Mouse (Mus musculus): ENCODE measurements around the gene Lrrtm1. TPM values are rescaled to one million over a fixed set of nuclear protein-coding genes. Genes with fewer than 3 reads are reported as not detected.
A peak's percentile ranks its signal among the peaks of the same experiment; 100 is the strongest.

Gene Lrrtm1
- total RNA-seq (2021) = 10 to 100 TPM; 65.3 to 81.2 TPM

- intact Hi-C loops (cut with DNase I) = loop anchor here (5.0 to 10.0 kb wide), 2 partner anchors 329 to 548 kb away; no protein-coding TSS in a partner anchor
Observed at GRCm38 (mm10) chr6:77242601-77243406, at the start of gene Lrrtm1. Gene Lrrtm1 (plus strand): TSS chr6:77242689.

DNA sequence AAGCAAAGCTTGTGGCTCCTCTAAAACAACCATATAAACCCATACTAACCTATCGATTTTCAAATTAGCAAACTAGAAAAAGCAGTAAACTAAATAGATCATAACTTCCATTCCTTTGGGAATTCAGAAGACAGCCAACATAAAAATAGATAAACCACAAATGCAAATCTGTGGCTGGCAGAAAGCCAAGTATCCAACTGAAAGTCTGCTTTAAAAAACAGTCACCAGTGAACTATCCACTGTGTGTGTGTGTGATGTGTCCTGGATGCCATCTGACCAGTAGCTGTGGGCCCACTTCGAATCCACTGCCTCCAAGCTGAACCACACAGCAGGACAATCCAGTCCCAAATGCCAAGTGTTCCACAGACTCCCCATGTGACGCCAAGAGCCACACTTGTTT is 45.8 kb upstream of the Lrrtm1 start:
- DNase-seq (ENCODE audit: low spot score in 2 of 2) = peak in 1 of 2 experiments; percentile 24
- intact Hi-C loops (cut with DNase I) = no loop called here

More at GRCm38 (mm10) chr6:77242601-77243406, at the start of gene Lrrtm1:
- peak; percentile 87 to 92 for DNase-seq (ENCODE audit: low spot score in 2 of 2)

DNA sequence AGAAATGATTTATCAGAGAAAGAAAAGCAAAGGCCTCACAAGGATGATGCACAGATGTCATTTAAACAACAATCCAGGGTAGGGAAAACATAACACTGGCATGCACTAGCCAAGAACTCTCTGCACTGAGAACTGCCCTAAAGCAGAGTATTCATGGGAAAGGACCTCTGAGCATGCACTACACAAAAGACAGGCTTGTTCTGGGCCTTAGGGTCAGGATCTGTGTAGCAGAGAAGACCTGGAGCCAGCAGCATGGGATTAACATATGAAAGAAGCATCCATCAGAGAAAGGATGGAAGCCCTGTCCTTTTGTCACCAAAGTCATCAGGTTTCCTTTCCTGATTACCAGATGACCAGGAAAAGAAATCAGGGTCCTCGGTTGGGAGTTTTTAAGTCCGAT is 43.1 kb upstream of the Lrrtm1 start:
- no peak for DNase-seq (ENCODE audit: low spot score in 2 of 2)
- intact Hi-C loops (cut with DNase I) = no loop called here

- DNase-seq (ENCODE audit: low spot score in 2 of 2) = peak; percentile 48 to 88
- intact Hi-C loops (cut with DNase I) = no loop called here
Observed at GRCm38 (mm10) chr6:77209183-77209582, 33.3 kb upstream of the Lrrtm1 start.

GRCm38 (mm10) chr6:77209929-77210328 is 32.6 kb upstream of the Lrrtm1 start:
- intact Hi-C loops (cut with DNase I) = no loop called here
- DNase-seq (ENCODE audit: low spot score in 2 of 2) = peak in 1 of 2 experiments; percentile 43

DNA sequence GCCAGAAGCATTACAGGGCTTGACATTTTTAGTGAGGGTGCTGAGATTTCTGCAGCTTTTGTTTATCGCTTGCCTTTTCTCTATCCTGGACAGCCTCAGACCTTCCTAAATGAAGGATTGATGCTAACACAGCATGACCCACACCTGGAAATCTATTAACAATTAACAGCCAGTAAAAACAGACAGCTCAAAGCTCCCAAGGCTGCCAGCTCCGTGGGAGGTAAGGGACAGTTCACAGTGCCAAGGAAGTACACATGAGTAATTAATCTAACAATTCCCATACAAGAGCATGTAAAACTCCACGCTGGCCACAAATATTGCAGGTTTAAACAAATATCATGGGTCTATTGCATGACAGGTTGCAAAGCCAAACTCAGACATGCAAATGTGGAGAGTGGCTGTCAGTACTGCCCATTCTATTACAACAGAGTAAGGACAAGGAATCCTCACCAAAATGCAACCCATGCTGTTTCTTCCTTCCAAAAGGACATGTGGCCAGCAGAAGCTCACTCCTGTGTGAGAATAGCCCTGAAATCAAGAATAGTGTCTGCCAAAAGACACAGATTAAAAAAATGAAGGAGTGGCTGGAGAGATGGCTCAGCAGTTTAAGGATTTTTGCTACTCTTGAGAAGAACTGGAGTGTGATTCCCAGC is 28.6 kb upstream of the Lrrtm1 start:
- no peak for DNase-seq (ENCODE audit: low spot score in 2 of 2)
- intact Hi-C loops (cut with DNase I) = no loop called here

- DNase-seq (ENCODE audit: low spot score in 2 of 2) = no peak
- intact Hi-C loops (cut with DNase I) = no loop called here
Observed at GRCm38 (mm10) chr6:77215322-77215721, 27.2 kb upstream of the Lrrtm1 start.

DNA sequence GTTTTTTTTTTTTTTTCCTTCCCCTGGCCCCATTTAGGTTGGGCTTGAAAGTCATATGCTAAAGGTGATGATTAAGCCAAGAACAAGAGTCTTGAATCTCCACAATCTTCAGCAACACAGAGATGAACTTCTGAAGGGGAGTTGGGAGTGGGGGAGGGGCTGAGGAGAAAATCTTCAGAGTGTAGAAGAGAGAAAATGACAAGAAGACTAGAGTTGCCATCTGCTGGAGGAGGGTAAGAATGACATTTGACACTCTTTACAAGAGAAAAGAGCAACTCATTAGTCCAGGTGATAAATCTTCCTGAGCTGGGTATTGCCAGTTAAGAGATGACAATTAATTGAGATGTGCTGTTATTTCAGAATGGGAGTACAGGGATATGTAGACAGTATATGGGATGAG is 23.6 kb upstream of the Lrrtm1 start:
- DNase-seq (ENCODE audit: low spot score in 2 of 2) = peak; percentile 38 to 65
- intact Hi-C loops (cut with DNase I) = no loop called here

- intact Hi-C loops (cut with DNase I) = no loop called here
- no peak for DNase-seq (ENCODE audit: low spot score in 2 of 2)
Observed at GRCm38 (mm10) chr6:77220776-77221175, 21.7 kb upstream of the Lrrtm1 start.

DNA sequence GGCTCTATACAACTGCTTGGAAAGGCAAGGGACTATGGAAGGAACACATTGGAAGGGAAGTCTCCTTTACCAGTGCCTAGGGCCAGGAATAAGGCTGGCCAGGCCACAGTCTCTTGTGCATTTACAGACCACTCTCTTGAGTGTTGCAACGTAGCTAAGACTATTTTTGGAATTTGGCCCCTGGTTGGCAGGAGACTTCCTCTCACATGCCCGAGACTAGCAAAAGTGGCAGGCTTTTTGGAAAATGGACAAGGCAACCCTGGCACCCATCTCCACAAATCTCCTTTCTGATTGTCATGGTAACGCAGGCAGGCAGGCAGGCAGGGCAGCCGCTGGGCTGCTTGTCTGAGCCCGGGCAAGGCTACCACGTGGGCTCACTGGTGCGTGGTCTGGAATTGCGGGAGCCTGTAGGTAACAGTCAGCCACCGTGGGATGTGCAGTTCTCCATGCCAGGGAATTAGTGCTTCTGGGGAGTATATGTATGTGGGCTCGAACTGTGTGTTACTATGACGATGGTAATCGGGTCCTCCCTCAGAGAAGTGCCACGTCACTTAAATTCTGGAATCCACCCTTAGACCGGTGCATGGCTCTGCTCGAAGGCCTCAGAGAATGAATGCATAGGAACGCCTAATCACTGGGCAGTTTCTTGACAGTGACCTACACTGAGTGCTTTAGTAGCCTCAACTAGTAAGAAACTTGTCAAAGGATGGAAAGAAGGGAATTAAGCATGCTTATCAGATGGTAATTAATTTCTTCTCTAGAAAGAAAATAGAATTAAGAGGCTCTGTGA is 19.4 kb upstream of the Lrrtm1 start:
- intact Hi-C loops (cut with DNase I) = no loop called here

GRCm38 (mm10) chr6:77240426-77240825 is 2.1 kb upstream of the Lrrtm1 start:
- DNase-seq (ENCODE audit: low spot score in 2 of 2) = peak in 1 of 2 experiments; percentile 63
- intact Hi-C loops (cut with DNase I) = loop anchor here (5.0 to 10.0 kb wide), 2 partner anchors 332 to 546 kb away; no protein-coding TSS in a partner anchor

More for the DNA sequence above, 19.4 kb upstream of the Lrrtm1 start:
- DNase-seq (ENCODE audit: low spot score in 2 of 2) = peak; percentile 59 to 91

GRCm38 (mm10) chr6:77243541-77244231 is 1.2 kb downstream of the Lrrtm1 start:
- DNase-seq (ENCODE audit: low spot score in 2 of 2) = peak; percentile 55 to 67
- intact Hi-C loops (cut with DNase I) = loop anchor here (5.0 to 10.0 kb wide), 2 partner anchors 329 to 549 kb away; no protein-coding TSS in a partner anchor

GRCm38 (mm10) chr6:77253480-77253879 is 11.0 kb downstream of the Lrrtm1 start:
- peak in 1 of 2 experiments; percentile 56 for DNase-seq (ENCODE audit: low spot score in 2 of 2)
- intact Hi-C loops (cut with DNase I) = loop anchor here (5.0 kb wide), 1 partner anchor 104 kb away; no protein-coding TSS in a partner anchor

- intact Hi-C loops (cut with DNase I) = no loop called here
- no peak for DNase-seq (ENCODE audit: low spot score in 2 of 2)
Observed at GRCm38 (mm10) chr6:77256348-77256747, 13.9 kb downstream of the Lrrtm1 start.

DNA sequence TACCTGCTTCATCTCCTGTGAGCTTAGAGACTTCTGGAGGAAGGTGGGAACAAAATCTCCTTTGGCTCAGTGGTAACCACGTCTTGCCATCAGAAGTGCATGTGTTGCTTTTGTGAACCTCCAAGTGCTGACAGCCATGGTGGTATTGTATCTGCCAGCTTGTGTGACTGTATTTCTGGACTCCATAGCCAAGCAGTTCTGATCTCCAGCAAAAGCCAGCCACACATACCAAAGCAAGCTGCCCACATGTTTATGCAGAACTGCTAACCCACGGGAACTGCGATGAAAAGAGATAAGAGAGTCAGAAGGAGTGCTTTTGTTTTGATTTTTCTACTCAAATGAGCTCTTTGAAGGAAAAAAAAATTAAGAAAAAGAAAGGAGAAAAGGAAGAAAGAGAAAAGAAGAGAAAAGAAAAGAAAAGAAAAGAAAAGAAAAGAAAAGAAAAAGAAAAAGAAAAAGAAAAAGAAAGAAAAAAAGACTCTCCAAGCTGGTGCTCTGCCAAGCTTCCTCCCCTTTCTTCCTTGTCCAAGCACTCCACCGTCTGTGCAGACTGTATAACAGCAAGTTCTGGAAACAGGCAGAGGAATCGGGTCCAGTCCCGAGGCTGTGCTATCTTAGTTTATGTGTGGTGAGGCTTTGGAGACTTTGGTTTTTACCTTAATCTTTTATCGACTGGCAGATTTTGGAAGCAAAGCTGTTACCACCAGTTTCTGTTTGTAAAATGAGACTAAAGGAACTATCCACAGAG is 15.0 kb downstream of the Lrrtm1 start:
- DNase-seq (ENCODE audit: low spot score in 2 of 2) = peak in 1 of 2 experiments; percentile 69
- intact Hi-C loops (cut with DNase I) = no loop called here

- intact Hi-C loops (cut with DNase I) = no loop called here
- DNase-seq (ENCODE audit: low spot score in 2 of 2) = no peak
Observed at GRCm38 (mm10) chr6:77265163-77265562, 22.7 kb downstream of the Lrrtm1 start.

DNA sequence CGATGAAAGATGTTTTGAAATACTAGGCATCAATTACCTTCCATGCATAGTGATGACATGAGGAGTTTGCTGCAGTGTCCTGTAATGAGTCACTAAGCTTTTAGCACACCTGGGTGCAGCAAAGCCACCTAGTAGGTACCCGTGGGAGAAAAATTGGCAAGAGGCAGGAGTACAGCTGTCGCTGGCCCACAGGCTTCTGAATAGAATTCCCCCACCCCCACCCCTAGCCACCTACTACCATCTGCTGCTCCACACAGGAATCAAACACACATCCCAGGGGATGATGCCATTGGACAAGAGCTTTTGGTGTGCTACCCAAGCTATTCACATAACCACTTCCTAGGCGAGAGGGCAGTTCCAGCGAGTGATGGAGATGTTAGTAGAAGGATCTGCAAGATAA is 36.3 kb downstream of the Lrrtm1 start:
- intact Hi-C loops (cut with DNase I) = no loop called here
- DNase-seq (ENCODE audit: low spot score in 2 of 2) = peak in 1 of 2 experiments; percentile 83

DNA sequence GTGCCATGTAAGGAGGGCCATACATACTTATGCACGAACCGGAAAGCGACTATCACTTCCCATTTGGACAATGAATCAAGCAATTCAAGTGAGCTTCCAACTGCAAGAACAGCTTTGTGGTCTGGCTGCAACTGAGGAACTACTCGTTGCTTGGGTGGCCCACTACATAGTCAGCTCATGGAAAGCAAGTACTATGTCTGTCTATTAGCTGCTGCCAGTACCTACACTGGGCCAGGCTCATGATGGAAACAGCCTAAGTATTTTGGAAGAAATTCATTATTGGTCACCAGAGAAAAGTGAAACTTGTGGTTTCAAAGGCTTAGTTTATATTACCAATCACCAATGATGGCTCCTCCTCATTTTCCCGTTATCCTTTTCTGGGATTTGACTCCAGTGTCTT is 43.8 kb downstream of the Lrrtm1 start:
- no peak for DNase-seq (ENCODE audit: low spot score in 2 of 2)
- intact Hi-C loops (cut with DNase I) = no loop called here

DNA sequence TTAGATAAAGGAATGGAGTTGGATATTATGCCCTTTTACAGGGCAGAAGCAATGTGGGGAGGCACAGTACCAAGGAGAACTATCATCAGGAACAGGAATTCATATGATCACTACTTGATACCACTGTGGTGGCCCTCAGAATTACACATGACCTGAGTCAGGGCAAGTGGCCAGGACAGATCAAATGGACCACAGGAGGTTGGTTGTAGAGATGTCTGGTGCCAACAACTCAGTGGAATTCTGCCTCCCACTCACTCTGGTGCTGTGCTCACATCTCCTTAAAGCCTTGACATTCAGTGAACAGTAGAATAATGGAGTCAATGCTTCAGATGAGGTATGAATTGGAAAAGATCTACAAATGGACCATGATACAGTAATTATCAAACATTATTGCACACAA is 45.9 kb downstream of the Lrrtm1 start:
- no peak for DNase-seq (ENCODE audit: low spot score in 2 of 2)
- intact Hi-C loops (cut with DNase I) = no loop called here

All from left cerebral cortex, postnatal 25 days (tissue).